Mouse (Mus musculus) embryonic facial prominence, embryonic 15.5 days (tissue): ENCODE results near the gene Eif4a1. TPM values are rescaled to one million over a fixed set of nuclear protein-coding genes. Genes with fewer than 3 reads are reported as not detected.
A peak's percentile ranks its signal among the peaks of the same experiment; 100 is the strongest.

Experiments
- ATAC-seq: fragments of 200-750 bp; cut with Nextera tagmentation; 2 replicates; pipeline ENCODE4 v1.8.0; 2017; ENCODE audit warnings: low read depth, moderate TSS enrichment; ENCODE audit not compliant: insufficient number of reproducible peaks, low FRiP score, low TSS enrichment
- H3K27ac ChIP-seq: fragments of 300-500 bp; sonication (generic); replicated peaks from 2 replicates; pipeline ENCODE4 v1.5.1; 2015; ENCODE audit warnings: mild to moderate bottlenecking, inconsistent platforms
- H3K27me3 ChIP-seq: fragments of 300-500 bp; sonication (generic); 2 replicates; pipeline ENCODE4 v1.6.1; 2015; ENCODE audit warnings: inconsistent platforms
- H3K36me3 ChIP-seq: fragments of 300-500 bp; sonication (generic); 2 replicates; pipeline ENCODE4 v1.6.1; 2015; ENCODE audit warnings: mild to moderate bottlenecking, inconsistent platforms
- H3K4me1 ChIP-seq: fragments of 300-500 bp; sonication (generic); 2 replicates; pipeline ENCODE4 v1.6.1; 2015; ENCODE audit warnings: inconsistent platforms
- H3K4me2 ChIP-seq: fragments of 300-500 bp; sonication (generic); replicated peaks from 2 replicates; pipeline ENCODE4 v1.6.1; 2015; ENCODE audit warnings: mild to moderate bottlenecking, inconsistent platforms
- H3K4me3 ChIP-seq: fragments of 300-500 bp; sonication (generic); replicated peaks from 2 replicates; pipeline ENCODE4 v1.5.1; 2015; ENCODE audit warnings: mild to moderate bottlenecking, inconsistent platforms
- H3K9ac ChIP-seq: fragments of 300-500 bp; sonication (generic); 2 replicates; pipeline ENCODE4 v1.6.1; 2015; ENCODE audit warnings: inconsistent platforms
- H3K9me3 ChIP-seq: fragments of 300-500 bp; sonication (generic); replicated peaks from 2 replicates; pipeline ENCODE4 v1.6.1; 2016; ENCODE audit warnings: inconsistent platforms
- WGBS: fragments of 180-500 bp; shearing (Covaris S2); methylation state at CpG from one replicate; pipeline ENCODE4 v1.1.7; 2015; 5-methylcytosine and 5-hydroxymethylcytosine counted together
- polyA plus RNA-seq: library from polyadenylated mRNA; unstranded; fragments of >200 nt; fragmentation: Nextera tagmentation; extraction: Ambion mirVana; gene quantifications from 2 replicates; pipeline ENCODE4 v1.2.1, GENCODE M21; 2015

Eif4a1 gene
- polyA plus RNA-seq, 1 experiment from 2014 or later, result 512 TPM

GRCm38 (mm10) chr11:69684936-69685335, 12.7 kb upstream of the Eif4a1 start:
- Histone ChIP-seq H3K4me3 (no peak overlapping the region), H3K4me1 (peaks cover 58% of the 10 kb centered on the region), H3K27ac (peak overlapping the region; percentile 97), H3K36me3 (no peaks in the 10 kb centered on the region), H3K9me3 (no peaks in the 10 kb centered on the region), H3K9ac (no peak overlapping the region), H3K4me2 (no peak overlapping the region), H3K27me3 (no peaks in the 10 kb centered on the region)
- WGBS, result 82% methylated on average over 6 of the region's 6 CpGs
- ATAC-seq, result no peak

GRCm38 (mm10) chr11:69684128-69684745, 12.0 kb upstream of the Eif4a1 start:
- ATAC-seq, result no peak
- no peaks in the 10 kb centered on the region for H3K27me3 ChIP-seq
- no peak overlapping the region for H3K9ac ChIP-seq
- H3K36me3 ChIP-seq, result no peaks in the 10 kb centered on the region
- no peaks in the 10 kb centered on the region for H3K9me3 ChIP-seq
- H3K4me3 ChIP-seq, result no peak overlapping the region
- no peak overlapping the region for H3K4me2 ChIP-seq
- peak overlapping the region; percentile 97 for H3K27ac ChIP-seq
- WGBS, result 74% methylated on average over 12 of the region's 12 CpGs
- peaks cover 64% of the 10 kb centered on the region for H3K4me1 ChIP-seq

- peak overlapping the region; percentile 85 for H3K4me2 ChIP-seq
- whole genome bisulfite sequencing, result 68% methylated on average over 7 of the region's 7 CpGs
- no peaks in the 10 kb centered on the region for H3K27me3 ChIP-seq
- H3K9ac ChIP-seq, result no peak overlapping the region
- H3K4me3 ChIP-seq, result no peak overlapping the region
- H3K36me3 ChIP-seq, result peaks cover 4% of the 10 kb centered on the region
- H3K27ac ChIP-seq, result peak overlapping the region; percentile 97
- ATAC-seq, result no peak
- peaks cover 64% of the 10 kb centered on the region for H3K4me1 ChIP-seq
- no peaks in the 10 kb centered on the region for H3K9me3 ChIP-seq
Measured at GRCm38 (mm10) chr11:69683576-69683975, 11.4 kb upstream of the Eif4a1 start.

- ATAC-seq, result 0 out of 2 replicates have a peak, but pooled peaks have one; percentile 24
- peak overlapping the region; percentile 85 for H3K4me2 ChIP-seq
- H3K9ac ChIP-seq, result peak overlapping the region; percentile 23; the same call in 1 of the 2 replicates
- 7% methylated on average over 12 of the region's 12 CpGs for WGBS
- peak overlapping the region; percentile 97 for H3K27ac ChIP-seq
- peak overlapping the region; percentile 80 for H3K4me3 ChIP-seq
- H3K36me3 ChIP-seq, result peaks cover 10% of the 10 kb centered on the region
- H3K9me3 ChIP-seq, result no peaks in the 10 kb centered on the region
- H3K4me1 ChIP-seq, result peaks cover 64% of the 10 kb centered on the region
- no peaks in the 10 kb centered on the region for H3K27me3 ChIP-seq
Measured at GRCm38 (mm10) chr11:69682840-69683533, 10.8 kb upstream of the Eif4a1 start.

DNA sequence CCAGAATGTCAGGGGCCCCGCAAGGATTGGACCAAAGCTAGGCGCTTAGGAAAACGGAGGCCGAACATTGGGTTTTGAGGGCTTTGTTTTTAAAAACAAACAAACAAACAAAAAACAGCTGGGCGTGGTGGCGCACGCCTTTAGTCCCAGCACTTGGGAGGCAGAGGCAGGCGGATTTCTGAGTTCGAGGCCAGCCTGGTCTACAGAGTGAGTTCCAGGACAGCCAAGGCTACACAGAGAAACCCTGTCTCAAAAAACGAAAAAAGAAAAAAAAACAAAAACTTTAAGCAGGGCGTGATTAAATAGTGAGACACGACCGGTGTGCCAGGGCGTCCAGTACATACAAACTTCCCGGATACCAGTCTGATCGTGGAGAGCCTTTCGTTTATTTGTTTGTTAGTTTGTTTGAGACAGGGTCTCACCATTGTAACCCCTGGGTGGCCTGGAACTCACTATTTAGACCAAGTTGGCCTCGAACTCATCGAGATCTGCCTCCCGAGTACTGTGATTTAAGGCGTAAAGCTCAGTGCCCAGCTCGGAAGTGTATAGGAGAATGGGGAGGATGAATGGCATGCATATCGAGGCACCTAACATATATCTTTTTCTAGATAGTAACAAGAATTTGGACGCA, 10.1 kb upstream of the Eif4a1 start:
- WGBS, result 26% methylated on average over 24 of the region's 24 CpGs
- H3K4me1 ChIP-seq, result peaks cover 64% of the 10 kb centered on the region
- peak overlapping the region; percentile 51 for H3K9ac ChIP-seq
- peak overlapping the region; percentile 97 for H3K27ac ChIP-seq
- ATAC-seq, result no peak
- H3K36me3 ChIP-seq, result peaks cover 14% of the 10 kb centered on the region
- no peaks in the 10 kb centered on the region for H3K9me3 ChIP-seq
- no peaks in the 10 kb centered on the region for H3K27me3 ChIP-seq
- H3K4me2 ChIP-seq, result peak overlapping the region; percentile 85
- H3K4me3 ChIP-seq, result peak overlapping the region; percentile 80

- WGBS, result under 1% methylated on average over 70 of the region's 80 CpGs
- Histone ChIP-seq H3K9me3 (no peaks in the 10 kb centered on the region), H3K4me2 (peak within 1 kb of the TSS; percentile 85), H3K4me3 (peak within 1 kb of the TSS; percentile 80), H3K27ac (peak within 1 kb of the TSS; percentile 97), H3K4me1 (peaks cover 58% of the 10 kb centered on the region), H3K36me3 (peaks cover 22% of the 10 kb centered on the region), H3K9ac (peak within 1 kb of the TSS; percentile 78), H3K27me3 (no peaks in the 10 kb centered on the region)
- peak; percentile 95 for ATAC-seq
Measured at GRCm38 (mm10) chr11:69681314-69682208, 9.3 kb upstream of the Eif4a1 start, which contains the start of gene Senp3. TSS of gene Senp3 (minus strand) at chr11:69682084.

DNA sequence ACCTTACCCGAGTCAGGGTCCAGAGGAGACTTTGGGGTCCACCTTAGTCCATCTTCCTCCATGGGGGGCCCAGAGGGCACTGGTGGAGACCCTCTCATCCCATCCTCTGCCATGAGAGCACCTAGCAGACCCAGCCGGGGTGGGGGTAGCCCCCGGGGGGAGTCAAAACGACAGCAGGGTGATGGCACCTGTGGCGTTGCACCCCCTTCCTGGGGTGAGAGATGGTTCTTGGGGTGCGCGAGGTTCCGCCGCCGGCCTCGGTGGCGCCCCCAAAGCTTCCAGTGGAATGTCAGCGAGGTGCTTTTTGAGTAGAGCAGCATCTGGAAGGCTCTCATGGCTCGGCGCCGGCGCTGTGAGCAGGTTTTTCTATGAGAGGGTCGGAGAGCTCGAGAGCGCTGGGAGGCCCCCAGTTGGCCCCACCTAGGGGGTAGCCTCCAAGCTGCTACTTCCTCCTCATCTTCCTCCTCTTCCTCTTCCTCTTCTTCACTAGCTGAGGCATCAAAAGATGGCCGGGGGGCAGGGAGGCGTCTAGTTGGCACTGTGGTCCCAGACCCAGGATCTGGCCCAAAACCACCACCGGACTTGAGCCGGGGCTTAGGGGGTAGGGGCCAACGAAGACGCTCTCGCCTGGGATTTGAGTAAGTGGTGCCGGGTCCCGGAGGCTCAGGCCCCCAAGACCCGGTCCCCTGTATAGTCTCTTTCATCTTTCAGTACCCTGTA, 8.1 kb upstream of the Eif4a1 start:
- no peaks in the 10 kb centered on the region for H3K9me3 ChIP-seq
- H3K27ac ChIP-seq, result no peak overlapping the region
- H3K36me3 ChIP-seq, result peaks cover 35% of the 10 kb centered on the region
- no peaks in the 10 kb centered on the region for H3K27me3 ChIP-seq
- 88% methylated on average over 30 of the region's 30 CpGs for WGBS
- no peak for ATAC-seq
- H3K4me3 ChIP-seq, result peak overlapping the region; percentile 80
- H3K4me2 ChIP-seq, result peak overlapping the region; percentile 85
- peak overlapping the region; percentile 78; the same call in 1 of the 2 replicates for H3K9ac ChIP-seq
- peaks cover 45% of the 10 kb centered on the region for H3K4me1 ChIP-seq

DNA sequence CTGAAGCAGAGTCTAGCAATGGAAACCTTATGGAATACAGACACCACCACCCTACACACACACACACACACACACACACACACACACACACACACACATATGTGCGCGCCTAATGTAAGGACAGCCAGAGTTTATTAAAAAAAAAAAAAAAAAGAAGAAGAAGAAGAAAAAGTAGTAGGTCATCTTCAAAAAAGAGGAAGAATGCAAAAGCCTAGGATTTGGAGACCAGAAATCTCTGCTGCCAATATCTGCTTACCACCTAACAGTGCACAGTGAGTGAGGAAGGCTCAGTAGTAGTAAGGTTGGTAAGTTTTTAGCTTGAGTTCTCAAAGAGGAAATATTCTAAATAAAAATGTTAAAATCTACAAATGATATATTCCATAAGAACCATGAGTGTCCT, 6.9 kb upstream of the Eif4a1 start:
- no peaks in the 10 kb centered on the region for H3K27me3 ChIP-seq
- H3K4me3 ChIP-seq, result no peak overlapping the region
- no peak overlapping the region for H3K27ac ChIP-seq
- no peak for ATAC-seq
- no peaks in the 10 kb centered on the region for H3K9me3 ChIP-seq
- WGBS, result 93% methylated on average over 2 of the region's 2 CpGs
- H3K4me1 ChIP-seq, result peaks cover 35% of the 10 kb centered on the region
- peaks cover 46% of the 10 kb centered on the region for H3K36me3 ChIP-seq
- H3K9ac ChIP-seq, result no peak overlapping the region
- no peak overlapping the region for H3K4me2 ChIP-seq

- H3K4me1 ChIP-seq, result peaks cover 23% of the 10 kb centered on the region
- no peaks in the 10 kb centered on the region for H3K9me3 ChIP-seq
- peak overlapping the region; percentile 61 for H3K4me3 ChIP-seq
- H3K27ac ChIP-seq, result peak overlapping the region; percentile 98
- H3K36me3 ChIP-seq, result peaks cover 77% of the 10 kb centered on the region
- H3K4me2 ChIP-seq, result peak overlapping the region; percentile 77
- ATAC-seq, result no peak; the same call in 1 of the 2 replicates
- H3K27me3 ChIP-seq, result no peaks in the 10 kb centered on the region
- under 1% methylated on average over 43 of the region's 43 CpGs for WGBS
- peak overlapping the region; percentile 83 for H3K9ac ChIP-seq
Measured at GRCm38 (mm10) chr11:69671726-69672124, 498 bp downstream of the Eif4a1 start.
